Mouse (Mus musculus) CH12.LX (cell line): ENCODE results near the gene Clstn1. TPM values are rescaled to one million over a fixed set of nuclear protein-coding genes. Genes with fewer than 3 reads are reported as not detected.

ENCODE experiments used
- DNase-seq: peaks from one replicate; pipeline ENCODE4 v3.0.0-alpha.2; 2013; ENCODE audit errors: extremely low read depth
- H3K27ac ChIP-seq: 2 replicates; pipeline ENCODE4 v1.5.1; 2012; ENCODE audit warnings: low read depth, mild to moderate bottlenecking, control low read depth, moderate library complexity; ENCODE audit not compliant: insufficient read depth
- H3K27me3 ChIP-seq: replicated peaks from 2 replicates; pipeline ENCODE3; 2012; ENCODE audit warnings: inconsistent platforms
- H3K36me3 ChIP-seq, 2 experiments: replicated peaks in 1 of 2; 2 replicates each; pipeline versions ENCODE3 to v1.6.1; 2012; ENCODE audit warnings: inconsistent platforms in 1 of 2, low read length in 1 of 2, mild to moderate bottlenecking in 1 of 2, mixed read lengths in 1 of 2, moderate library complexity in 1 of 2; ENCODE audit not compliant: control insufficient read depth in 1 of 2, insufficient read depth in 1 of 2
- H3K4me1 ChIP-seq, 2 experiments: 2 replicates each; pipeline ENCODE4 v1.6.1; 2012; ENCODE audit warnings: inconsistent platforms in 1 of 2, moderate library complexity in 1 of 2; ENCODE audit not compliant: insufficient read depth in 2 of 2, control insufficient read depth in 1 of 2
- H3K4me2 ChIP-seq: 2 replicates; pipeline ENCODE4 v1.6.1; 2012; ENCODE audit warnings: low read depth, mild to moderate bottlenecking, control low read depth; ENCODE audit not compliant: poor library complexity, insufficient read depth, severe bottlenecking
- H3K4me3 ChIP-seq, 3 experiments: fragments of 150-350 bp in 1 of 3; sonication (generic) in 1 of 3; replicated peaks in 1 of 3; 2 replicates each; pipeline versions ENCODE3 to v1.5.1; 2011 to 2012; ENCODE audit warnings: low read depth in 2 of 3, low read length in 2 of 3, mild to moderate bottlenecking in 2 of 3, moderate library complexity in 2 of 3, control low read depth in 1 of 3, improper control_type of control experiment in 1 of 3, inconsistent platforms in 1 of 3, mixed read lengths in 1 of 3; ENCODE audit not compliant: poor library complexity in 1 of 3
- H3K79me2 ChIP-seq: replicated peaks from 2 replicates; pipeline ENCODE4 v1.6.1; 2012; ENCODE audit warnings: mild to moderate bottlenecking, moderate library complexity; ENCODE audit not compliant: control insufficient read depth, poor library complexity, insufficient read depth, severe bottlenecking; ENCODE audit errors: extremely low read depth
- H3K9ac ChIP-seq: 2 replicates; pipeline ENCODE4 v1.6.1; 2012; ENCODE audit warnings: low read depth, mild to moderate bottlenecking, control low read depth, moderate library complexity; ENCODE audit not compliant: insufficient read depth
- H3K9me3 ChIP-seq: replicated peaks from 2 replicates; pipeline ENCODE3; 2012; ENCODE audit warnings: low read length, inconsistent platforms, mixed read lengths
- BHLHE40 ChIP-seq: IDR thresholded peaks from 2 replicates; pipeline ENCODE4 v1.6.1; 2011; ENCODE audit warnings: mild to moderate bottlenecking, low read depth, low read length, improper control_type of control experiment
- CHD2 ChIP-seq: IDR thresholded peaks from 2 replicates; pipeline ENCODE4 v1.6.1; 2011; ENCODE audit warnings: low read length, improper control_type of control experiment
- CTCF ChIP-seq, 2 experiments: IDR thresholded peaks in 1 of 2; conservative IDR thresholded peaks in 1 of 2; 2 replicates each; pipeline ENCODE4 v1.5.1; 2011 to 2012; ENCODE audit warnings: low read depth in 2 of 2, low read length in 2 of 2, improper control_type of control experiment in 1 of 2, inconsistent platforms in 1 of 2, mild to moderate bottlenecking in 1 of 2, moderate library complexity in 1 of 2
- ETS1 ChIP-seq: conservative IDR thresholded peaks from 2 replicates; pipeline ENCODE4 v1.6.1; 2012; ENCODE audit warnings: low read depth, mild to moderate bottlenecking, inconsistent platforms, low read length, improper control_type of control experiment, moderate library complexity
- IRF4 ChIP-seq: IDR thresholded peaks from 2 replicates; pipeline ENCODE4 v1.6.1; 2014; ENCODE audit warnings: low read depth, mild to moderate bottlenecking, inconsistent platforms, low read length, improper control_type of control experiment
- JUND ChIP-seq: conservative IDR thresholded peaks from 2 replicates; pipeline ENCODE4 v1.6.1; 2011; ENCODE audit warnings: low read depth, low read length, improper control_type of control experiment
- MAFK ChIP-seq: IDR thresholded peaks from 2 replicates; pipeline ENCODE4 v1.6.1; 2011; ENCODE audit warnings: low read length, improper control_type of control experiment; ENCODE audit not compliant: insufficient replicate concordance
- SIN3A ChIP-seq: IDR thresholded peaks from 2 replicates; pipeline ENCODE4 v1.6.1; 2012; ENCODE audit warnings: low read length, improper control_type of control experiment, inconsistent platforms
- SMC3 ChIP-seq: IDR thresholded peaks from 2 replicates; pipeline ENCODE4 v1.6.1; 2011; ENCODE audit warnings: low read depth, low read length, improper control_type of control experiment
- TBP ChIP-seq: conservative IDR thresholded peaks from 2 replicates; pipeline ENCODE4 v1.6.1; 2011; ENCODE audit warnings: low read depth, low read length, improper control_type of control experiment
- UBTF ChIP-seq: IDR thresholded peaks from 2 replicates; pipeline ENCODE4 v1.6.1; 2012; ENCODE audit warnings: low read depth, mild to moderate bottlenecking, inconsistent platforms, low read length, improper control_type of control experiment, moderate library complexity
- ZNF384 ChIP-seq: IDR thresholded peaks from 2 replicates; pipeline ENCODE4 v1.6.1; 2012; ENCODE audit warnings: low read depth, low read length, improper control_type of control experiment, inconsistent platforms
- dilution Hi-C: fragments of 300-500 bp; cut with MboI; formaldehyde crosslinking; loops from 2 replicates; pipeline ENCODE4 v1.14.3; 2020; ENCODE audit warnings: low sequenced_read_pairs; ENCODE audit not compliant: extremely low pct_unique_long_range_greater_than_20kb, extremely low pct_ligation_motif_present
- in situ Hi-C: fragments of 300-500 bp; cut with MboI; formaldehyde crosslinking; loops from 3 replicates; pipeline ENCODE4 v1.14.3; 2019; ENCODE audit warnings: low sequenced_read_pairs, low pct_ligation_motif_present, low pct_unique_long_range_greater_than_20kb, mixed read lengths
- polyA plus RNA-seq: library from polyadenylated mRNA; unstranded; fragments of >175 nt; gene quantifications from 2 replicates; pipeline ENCODE4 v1.2.1, GENCODE M21; 2012; ENCODE audit warnings: low read depth; ENCODE audit not compliant: insufficient read length
- total RNA-seq, 2 experiments: library from RNA; depleted of rRNA; stranded (reverse); fragments of 300-350 nt in 1 of 2; fragments of >200 nt in 1 of 2; gene quantifications; 2 replicates each; pipeline ENCODE4 v1.2.3; 2012 to 2014

Clstn1 gene
- total and polyA plus RNA-seq, 3 experiments = 26.4 to 53.1 (median 35.2) TPM

DNA sequence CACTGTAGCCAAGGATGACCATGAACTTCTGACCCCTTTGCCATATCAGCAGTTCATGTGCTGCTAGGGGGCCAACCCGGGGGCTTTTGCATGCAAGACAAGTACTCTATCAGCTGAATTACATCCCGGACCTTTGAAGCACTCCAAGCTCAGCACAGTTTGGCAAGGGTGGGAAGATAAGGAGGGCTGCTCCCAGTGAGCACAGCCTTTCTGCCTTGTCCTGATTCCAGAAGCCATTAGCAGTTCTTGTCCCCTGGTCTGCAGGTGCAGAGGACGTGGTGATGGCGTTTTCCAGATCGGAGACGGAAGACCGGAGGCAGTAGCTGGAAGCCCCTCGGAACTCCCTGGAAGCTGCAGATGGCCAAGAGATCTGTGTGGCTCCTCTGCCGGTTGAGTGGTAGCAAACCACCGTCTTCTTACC, 22.3 kb upstream of the Clstn1 start:
- H3K79me2 ChIP-seq = no peaks in the 10 kb centered on the region
- no peak overlapping the region for H3K4me3 ChIP-seq
- H3K4me2 ChIP-seq = no peak overlapping the region
- no peaks in the 10 kb centered on the region for H3K27me3 ChIP-seq
- H3K9me3 ChIP-seq = no peaks in the 10 kb centered on the region
- no peak overlapping the region for H3K27ac ChIP-seq
- no peak overlapping the region for H3K9ac ChIP-seq
- no peak for DNase-seq
- TF ChIP-seq ETS1 = no peak
- no peak for TF ChIP-seq ZNF384
- TF ChIP-seq TBP = no peak
- no peak for TF ChIP-seq SMC3
- TF ChIP-seq MAFK = no peak
- no peak for TF ChIP-seq JUND
- no peak for TF ChIP-seq BHLHE40
- TF ChIP-seq IRF4 = no peak
- no peak for TF ChIP-seq SIN3A
- dilution Hi-C loops (no loop called here), in situ Hi-C loops (no loop called here)
- peaks cover 9 to 11% of the 10 kb centered on the region in 2 experiments for H3K4me1 ChIP-seq
- H3K36me3 ChIP-seq = peaks cover 0 to 2% of the 10 kb centered on the region in 2 experiments

DNA sequence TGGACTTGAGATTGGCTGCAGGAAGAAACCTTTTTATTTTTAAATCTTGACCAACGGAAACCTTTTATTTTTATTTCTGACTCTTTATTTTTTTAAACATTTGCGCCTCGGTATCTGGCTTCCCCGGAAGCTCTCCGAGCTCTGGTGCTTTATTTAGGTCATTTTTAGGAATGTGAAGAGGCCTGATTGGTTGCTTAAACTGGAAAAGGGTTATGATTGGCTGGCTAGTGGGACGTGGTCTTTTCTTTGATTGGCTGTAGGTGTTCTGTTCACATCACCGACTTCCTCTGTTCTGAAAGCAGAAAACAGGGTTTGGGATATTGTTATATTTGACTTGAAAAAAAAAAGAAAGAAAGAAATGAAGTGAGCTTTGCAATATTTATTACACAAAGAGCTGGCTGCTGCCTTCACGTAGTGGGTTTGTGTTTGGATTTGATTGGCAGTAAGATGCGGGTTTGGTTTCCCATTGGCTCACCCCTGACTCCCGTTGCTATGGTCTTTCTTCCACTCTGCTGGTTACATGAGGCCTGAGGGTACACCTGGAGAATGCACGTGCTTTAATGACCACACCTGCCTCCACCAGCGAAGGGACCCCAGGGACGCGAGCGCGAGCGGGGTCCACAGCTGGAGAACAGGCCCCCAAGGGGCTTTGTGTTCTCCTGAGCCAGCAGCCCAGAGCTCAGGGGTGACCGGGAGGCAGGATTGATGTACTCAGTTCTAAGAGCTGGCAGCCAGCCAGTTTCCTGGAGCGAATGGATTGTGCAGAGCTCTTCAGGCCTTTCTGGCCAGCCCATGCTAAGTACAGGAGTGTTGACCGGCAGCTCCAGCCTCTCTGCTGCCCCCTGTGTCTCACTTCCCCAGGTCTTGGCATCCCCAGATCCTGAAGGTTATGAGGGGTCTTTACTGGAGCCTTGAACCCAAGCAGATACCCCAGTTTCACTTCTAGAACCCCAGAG, 21.5 kb upstream of the Clstn1 start:
- Histone ChIP-seq H3K36me3 (peaks cover 0 to 2% of the 10 kb centered on the region in 2 experiments), H3K27ac (no peak overlapping the region), H3K79me2 (no peaks in the 10 kb centered on the region), H3K4me2 (no peak overlapping the region), H3K27me3 (no peaks in the 10 kb centered on the region), H3K4me1 (peaks cover 9 to 11% of the 10 kb centered on the region in 2 experiments), H3K9me3 (no peaks in the 10 kb centered on the region), H3K9ac (no peak overlapping the region), H3K4me3 (no peak overlapping the region)
- dilution Hi-C loops = no loop called here
- in situ Hi-C loops = no loop called here
- no peak for DNase-seq
- no peak for TF ChIP-seq UBTF
- no peak for TF ChIP-seq CHD2
- TF ChIP-seq CTCF (conservative IDR thresholded peaks at IDR 0.05 in 1 of 2, IDR thresholded peaks at IDR 0.05 in 1 of 2; ENCODE audit: low read depth in 2 of 2, low read length in 2 of 2) = 0 out of 4 replicates have a peak, but pooled peaks of 1 of the 2 experiments have one; percentile 17
